Comparison of ENCODE assay signal across 16 mouse cellular contexts in the genomic region with DNA sequence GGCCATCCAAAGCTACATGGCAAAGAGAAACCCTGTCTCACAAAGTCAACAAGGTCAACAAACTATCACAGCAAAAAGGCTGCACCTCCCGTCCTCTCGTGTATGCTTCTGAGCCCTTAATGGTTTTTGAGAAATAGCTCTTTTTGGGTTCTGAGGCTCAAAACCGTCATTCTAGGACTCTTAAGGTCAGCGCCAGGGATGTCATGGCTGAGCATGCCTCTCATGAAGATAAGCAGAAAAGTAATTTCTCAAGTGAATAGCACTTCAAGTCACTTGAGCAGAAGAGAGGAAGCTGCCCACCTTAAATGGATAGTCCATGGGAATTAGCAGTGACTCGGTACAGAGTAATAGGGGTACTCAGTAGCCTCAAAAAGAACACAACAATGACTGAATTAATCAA.
"Had no signal": no experiment of that assay in that cellular context is flagged by ENCODE, and none has a peak within 500 bp of the region (broad histone marks: within the 10 kb centered on the region; RNA-seq: fewer than 3 reads in every experiment).

No protein-coding gene starts in this region.

- DNase-seq: retina, postnatal 1 day; right cerebral cortex, adult 18-20 months; right cerebral cortex, postnatal 14 days; right cerebral cortex, postnatal 25 days; right cerebral cortex, postnatal 4 days; spleen, adult 18-20 months; thymus, adult 18-20 months; thymus, adult 2 months; thymus, postnatal 14 days; thymus, postnatal 25 days; thymus, postnatal 36 days; thymus, postnatal 4 days had no signal

- H3K4me3 ChIP-seq: neural tube, embryonic 13.5 days; neural tube, embryonic 15.5 days; stomach, embryonic 15.5 days had no signal

- H3K9me3 ChIP-seq: neural tube, embryonic 13.5 days; neural tube, embryonic 15.5 days; stomach, embryonic 15.5 days had no signal

- H3K9ac ChIP-seq: neural tube, embryonic 13.5 days; neural tube, embryonic 15.5 days; stomach, embryonic 15.5 days had no signal

- H3K27ac ChIP-seq: neural tube, embryonic 13.5 days; neural tube, embryonic 15.5 days; stomach, embryonic 15.5 days; stomach, postnatal 0 days had no signal

- H3K4me2 ChIP-seq: neural tube, embryonic 13.5 days; neural tube, embryonic 15.5 days; stomach, embryonic 15.5 days had no signal

- H3K36me3 ChIP-seq: neural tube, embryonic 13.5 days; neural tube, embryonic 15.5 days; stomach, embryonic 15.5 days had no signal

- H3K27me3 ChIP-seq: neural tube, embryonic 13.5 days; neural tube, embryonic 15.5 days; stomach, embryonic 15.5 days had no signal

- H3K4me1 ChIP-seq: stomach, embryonic 15.5 days had no signal
